Mouse (Mus musculus) thymus, adult 18-20 months (tissue): Measurements from ENCODE around the gene Derl2.

ENCODE experiments used
- DNase-seq, 2 experiments: peaks; one replicate each; pipeline ENCODE4 v3.0.0; 2022; ENCODE audit warnings: mixed read lengths in 2 of 2

Derl2 gene

DNA sequence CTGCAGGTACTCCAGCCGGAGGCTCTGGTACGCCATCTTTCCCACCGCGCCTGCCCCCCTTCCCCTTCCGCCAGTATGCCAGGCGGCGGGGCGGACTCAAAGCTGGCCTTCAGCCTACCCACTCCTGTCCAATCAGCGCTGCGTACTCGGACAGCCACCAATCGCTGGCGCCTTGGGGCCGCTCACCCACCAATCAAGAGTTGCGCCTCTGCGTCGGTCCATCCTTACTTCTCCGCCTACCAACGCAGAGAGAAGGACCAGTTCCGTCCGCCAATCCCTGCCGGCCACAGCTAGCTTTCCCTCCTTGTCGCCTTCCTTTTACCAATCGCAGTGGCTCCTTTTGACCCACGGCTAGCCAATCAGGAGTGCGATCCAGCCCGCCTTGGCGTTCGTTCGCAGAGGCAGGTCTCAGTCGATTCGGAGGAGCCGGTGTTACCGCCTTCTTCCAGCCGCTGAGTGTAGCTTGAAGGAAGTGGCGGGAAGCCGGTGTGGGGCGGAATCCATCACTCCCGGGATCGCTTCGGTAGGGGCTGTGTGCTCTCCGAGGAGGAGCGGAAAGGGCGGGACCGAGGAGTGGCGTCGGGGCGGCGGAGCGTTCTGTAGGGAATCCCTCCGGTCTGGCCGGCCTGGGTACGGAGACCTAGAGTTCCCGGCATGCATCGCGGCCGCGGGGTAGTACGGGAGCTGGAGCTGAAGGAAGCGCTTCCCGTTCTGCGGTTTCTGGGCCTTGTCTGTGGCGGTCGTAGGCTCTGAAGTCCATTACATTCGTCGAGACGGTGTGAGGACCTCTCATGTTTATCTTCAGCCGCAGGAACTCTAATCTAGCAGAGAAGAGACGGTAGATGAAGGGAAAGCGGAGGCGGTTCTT, at the start of gene Derl2, which contains the start of gene Mis12:
Gene Derl2, minus strand, starts transcription at position 641 of the 868 bp plus-strand sequence.
Gene Mis12, plus strand, starts transcription at position 411 of the 868 bp plus-strand sequence.
- peak; percentile 98 to 99 for DNase-seq

- DNase-seq = no peak
These were observed 32.9 kb upstream of the Derl2 start for GRCm38 (mm10) chr11:71052554-71052953.

- DNase-seq = no peak
These were observed 20.1 kb upstream of the Derl2 start for GRCm38 (mm10) chr11:71039526-71040298.

- DNase-seq = no peak
These were observed 13.6 kb upstream of the Derl2 start, which contains the start of gene 6330403K07Rik for GRCm38 (mm10) chr11:71033163-71033761. Gene 6330403K07Rik (minus strand): TSS chr11:71033513.

DNA sequence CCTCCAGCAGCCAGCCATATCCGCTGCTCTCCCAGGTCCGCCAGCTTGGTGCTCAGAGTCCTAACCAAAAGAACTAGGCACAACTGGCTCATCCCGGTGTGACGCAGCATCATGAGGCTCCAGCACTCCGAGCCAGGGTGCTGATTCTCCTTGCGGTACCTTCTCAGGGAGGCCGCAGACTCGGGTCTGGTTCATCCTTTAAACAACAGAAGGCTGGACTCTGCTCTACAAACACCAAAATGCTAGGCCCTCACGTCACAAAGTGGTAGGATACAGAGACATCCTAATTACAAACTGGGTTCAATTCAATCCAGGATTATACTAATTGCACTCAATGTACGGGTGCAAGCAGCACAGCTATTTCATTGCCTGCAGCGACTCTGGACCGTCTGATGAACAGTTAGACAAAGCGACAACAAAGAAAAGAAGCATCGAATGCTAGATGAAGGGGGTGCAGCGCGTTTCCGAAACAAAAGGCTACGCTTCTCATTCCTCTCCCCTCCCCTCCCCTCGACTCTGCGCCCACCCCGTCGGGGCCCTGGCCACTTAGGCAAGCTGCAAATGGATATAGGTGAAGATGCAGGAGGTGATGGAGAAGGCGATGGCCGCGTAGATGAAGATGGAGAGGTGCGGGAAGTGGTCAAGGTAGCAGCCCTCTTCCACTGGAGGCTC, 13.0 kb upstream of the Derl2 start:
- DNase-seq = no peak

DNA sequence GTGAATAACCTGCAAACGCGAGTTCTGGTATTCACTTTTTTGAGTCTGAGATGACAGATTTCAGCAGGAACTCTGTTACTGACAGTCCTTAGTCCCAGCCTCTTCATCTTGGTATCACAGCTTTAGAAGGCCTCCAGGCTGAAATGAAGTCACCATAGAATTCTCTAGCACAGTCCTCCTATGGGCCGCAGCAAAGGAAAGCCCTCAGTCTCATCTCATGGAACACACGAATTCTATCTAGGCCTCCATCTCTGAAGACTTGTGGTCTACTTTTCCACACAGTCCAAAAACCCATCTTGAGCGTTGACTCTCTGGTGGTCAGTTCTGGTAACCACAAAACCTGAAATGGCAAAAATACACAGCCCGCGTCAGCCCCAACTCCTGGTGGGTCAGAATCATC, 12.4 kb upstream of the Derl2 start:
- no peak for DNase-seq

- DNase-seq = no peak
These were observed 9.9 kb upstream of the Derl2 start for GRCm38 (mm10) chr11:71029403-71030118.

DNA sequence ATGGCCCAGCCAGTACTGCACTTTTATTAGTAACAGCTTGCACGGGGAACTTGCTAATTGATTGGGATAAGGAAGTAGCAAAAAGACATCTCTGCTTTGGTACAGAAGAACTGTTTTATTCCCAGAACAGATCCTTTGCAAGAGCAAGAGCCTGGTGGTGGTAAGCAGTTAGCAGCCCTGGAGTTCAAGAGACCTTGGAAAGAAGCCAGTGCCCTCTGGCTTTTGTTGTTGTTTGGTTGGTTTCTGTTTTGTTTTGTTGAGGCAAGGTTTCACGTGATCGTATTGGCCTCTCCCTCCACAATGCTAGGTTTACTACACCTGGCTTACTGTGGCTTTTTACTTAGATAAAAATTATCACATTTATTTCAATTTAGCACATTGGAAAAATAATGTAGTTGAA, 8.6 kb upstream of the Derl2 start:
- no peak for DNase-seq

DNA sequence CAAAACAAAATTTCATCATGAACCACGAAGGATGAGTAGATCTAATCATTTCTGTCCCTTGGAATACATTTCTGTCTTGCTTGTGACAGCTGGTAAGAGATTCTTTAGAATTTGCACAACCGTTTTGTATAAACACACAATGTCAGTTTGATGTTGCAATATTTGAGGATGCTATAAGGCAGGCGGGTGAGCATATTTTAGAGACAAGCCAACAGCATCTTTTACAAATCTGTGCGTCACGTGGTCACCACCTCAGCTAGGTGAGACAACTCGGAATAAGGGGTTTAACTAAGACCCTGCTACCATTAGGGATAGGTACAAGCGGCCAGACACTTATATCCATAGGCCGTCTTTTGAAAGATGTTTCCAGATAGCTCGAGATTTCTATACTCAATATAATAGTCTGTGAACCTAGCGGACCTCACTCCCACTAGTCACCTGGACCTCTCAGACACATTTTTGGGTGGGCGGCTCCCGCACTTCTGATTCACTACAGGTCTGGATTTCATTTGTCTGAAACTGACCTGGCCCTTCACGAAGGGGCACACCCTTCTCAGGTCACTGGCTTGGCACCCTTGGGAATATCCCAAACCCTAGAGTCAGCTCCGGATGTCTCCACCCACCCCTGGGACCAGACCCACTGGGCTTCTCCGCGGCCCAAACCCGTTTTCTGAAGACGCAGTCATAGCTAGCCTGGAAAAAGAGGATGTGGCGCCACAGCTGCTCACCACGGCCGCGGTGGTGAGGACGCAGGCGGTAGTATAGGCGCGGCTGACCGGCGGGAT, 1.0 kb downstream of the Derl2 start:
- DNase-seq = no peak

GRCm38 (mm10) chr11:71017051-71017450, 2.6 kb downstream of the Derl2 start:
- no peak for DNase-seq

DNA sequence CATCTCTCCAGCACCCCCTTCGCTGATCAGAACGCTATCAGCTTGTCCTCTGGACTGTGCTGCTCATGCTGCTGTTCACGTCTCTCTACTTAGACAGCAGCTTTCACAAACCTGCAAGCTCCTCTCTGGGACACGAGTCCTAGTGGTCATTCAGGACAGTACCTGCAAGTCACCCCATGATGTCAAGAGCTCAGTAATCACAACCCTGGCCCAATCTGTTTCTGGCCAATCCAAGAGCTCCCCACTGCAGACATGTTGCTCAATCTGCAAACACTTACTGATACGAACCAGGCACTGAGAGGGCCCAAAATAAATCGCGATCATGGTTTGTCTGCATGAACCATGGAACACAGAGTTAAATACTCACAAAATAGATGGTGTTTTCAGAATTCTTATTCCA, 6.9 kb downstream of the Derl2 start:
- DNase-seq = no peak

GRCm38 (mm10) chr11:71008321-71008720, 11.3 kb downstream of the Derl2 start:
- DNase-seq = no peak

- no peak for DNase-seq
These were observed 11.8 kb downstream of the Derl2 start for GRCm38 (mm10) chr11:71007831-71008230.

GRCm38 (mm10) chr11:71007026-71007425, 12.6 kb downstream of the Derl2 start:
- no peak for DNase-seq

DNA sequence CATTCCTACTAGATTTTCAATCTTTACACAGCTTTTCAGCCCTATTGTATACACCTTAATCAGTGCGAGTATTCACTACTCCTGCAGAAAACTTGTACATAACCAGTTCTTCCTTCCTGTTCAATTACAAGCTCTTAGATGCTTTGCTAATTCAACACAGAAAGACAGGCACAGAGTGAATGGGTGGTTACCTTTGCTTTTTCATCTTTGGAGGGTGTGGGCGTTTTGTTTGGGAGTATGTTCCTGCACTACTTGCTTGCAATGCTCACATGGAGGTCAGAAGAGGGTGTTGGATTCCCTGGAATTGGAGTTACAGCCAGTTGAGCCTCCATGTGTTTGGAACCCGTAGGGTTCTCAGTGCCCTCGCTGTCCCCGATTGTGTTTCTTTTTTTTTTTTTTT, 14.6 kb downstream of the Derl2 start:
- no peak for DNase-seq

DNA sequence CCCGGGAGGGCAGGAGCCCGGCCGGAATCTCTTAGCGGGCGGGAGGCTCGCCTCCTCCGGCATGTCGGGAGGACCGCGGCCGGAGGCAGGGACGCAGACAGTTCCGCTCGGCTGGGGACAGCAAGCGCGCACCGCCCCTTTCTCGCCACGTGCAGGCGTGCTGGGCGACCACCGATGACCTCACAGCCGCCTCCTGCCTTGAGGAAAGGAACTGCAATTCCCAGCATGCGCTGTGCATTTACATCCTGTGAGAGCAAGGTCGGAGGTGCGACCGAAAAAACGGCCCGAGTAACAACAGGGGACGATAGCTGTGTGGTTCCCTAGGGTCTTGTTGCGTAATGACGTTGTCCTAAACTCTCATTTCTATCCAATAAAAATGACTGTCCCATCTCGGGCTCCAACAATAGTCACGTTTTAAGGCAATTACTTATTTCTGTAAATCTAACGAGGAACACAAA, 15.3 kb downstream of the Derl2 start, which contains the start of gene Dhx33:
Gene Dhx33, minus strand, starts transcription at position 122 of the 458 bp plus-strand sequence.
- DNase-seq = peak; percentile 91 to 95

DNA sequence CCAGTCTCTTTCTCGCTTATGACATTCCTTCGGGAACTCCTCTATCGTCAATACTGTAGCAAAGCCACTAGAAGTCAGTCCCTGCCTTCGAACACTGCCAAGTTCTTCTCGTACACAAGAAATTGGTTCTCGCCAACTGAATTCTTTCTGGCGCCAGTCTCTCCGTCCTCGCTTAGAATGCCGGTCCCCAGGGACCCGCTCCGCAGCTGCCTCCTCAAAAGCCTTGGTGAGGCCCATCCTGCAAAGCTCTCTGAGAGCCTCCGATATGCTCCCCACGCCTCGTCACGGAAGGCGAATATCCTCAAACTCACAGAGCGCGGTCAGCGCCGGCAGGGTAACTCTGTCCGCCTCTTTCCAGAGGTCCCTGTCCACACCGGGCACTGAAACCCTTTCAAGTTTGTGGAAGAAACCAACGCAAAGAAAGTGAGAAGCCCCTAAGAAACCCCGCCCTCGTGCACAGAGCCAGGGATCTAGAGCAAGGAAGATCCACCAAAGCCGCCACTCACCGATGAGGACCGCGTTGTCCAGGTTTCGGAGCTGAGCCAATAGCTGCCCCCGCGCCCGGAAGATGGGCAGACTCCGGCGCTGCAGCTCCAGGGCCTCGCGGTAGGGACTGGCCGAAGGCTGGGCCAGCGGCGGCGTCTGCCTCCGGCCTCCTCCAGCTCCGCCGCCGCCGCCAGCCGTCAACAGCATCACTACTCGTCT, 15.9 kb downstream of the Derl2 start:
- DNase-seq = peak in 1 of 2 experiments; percentile 43

DNA sequence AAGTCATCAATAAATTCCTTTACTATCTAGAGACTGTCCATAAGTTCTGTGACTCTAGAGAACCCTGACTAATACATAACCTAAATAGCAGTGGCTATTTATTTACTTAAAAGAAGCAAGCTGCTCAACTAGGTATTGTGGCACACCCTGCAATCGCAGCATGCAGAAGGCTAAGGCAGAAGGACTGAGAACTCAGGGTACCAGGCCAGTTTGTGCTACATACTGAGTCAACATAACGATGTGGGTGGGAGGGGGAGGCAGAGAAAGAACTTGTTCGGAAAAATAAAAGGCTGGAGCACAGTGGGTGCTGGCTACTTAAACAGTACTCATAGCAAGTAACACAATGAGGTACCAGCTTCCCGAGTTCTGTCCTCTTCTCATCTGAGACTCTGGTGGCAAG, 18.5 kb downstream of the Derl2 start:
- no peak for DNase-seq

DNA sequence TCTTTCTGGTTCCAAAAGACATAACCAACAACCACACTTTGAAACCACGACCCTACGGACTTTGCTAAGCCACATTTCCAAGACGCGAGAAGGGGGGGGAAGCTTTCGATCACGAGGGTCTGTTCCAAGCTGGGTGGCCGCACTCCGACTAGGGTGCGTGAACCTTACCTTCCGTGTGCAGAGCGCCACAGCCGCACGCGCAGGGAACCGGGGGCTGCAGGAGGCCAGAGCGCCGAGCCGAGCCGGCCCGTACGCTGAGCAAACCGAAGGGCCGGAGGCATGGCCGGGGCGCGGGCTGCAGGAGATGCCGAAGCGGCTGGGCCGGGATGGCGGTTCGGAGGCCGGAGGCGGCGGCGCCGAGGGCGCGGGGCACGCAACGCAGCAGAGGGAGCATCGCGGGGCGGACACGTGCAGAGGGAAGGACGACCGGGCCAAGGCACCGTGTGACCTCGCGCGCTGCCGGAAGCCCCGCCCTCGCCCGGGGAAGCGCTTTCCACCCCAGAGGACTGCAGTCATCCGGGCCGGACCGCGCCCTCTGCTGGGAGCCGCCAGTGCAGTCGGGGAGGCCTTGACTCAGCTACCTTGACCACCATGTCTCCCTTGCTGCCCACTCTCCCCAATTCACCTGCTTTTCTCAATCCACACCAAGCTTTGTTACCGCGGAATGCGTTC, 36.9 kb downstream of the Derl2 start, which contains the start of gene C1qbp:
Gene C1qbp, minus strand, starts transcription at position 470 of the 672 bp plus-strand sequence.
- DNase-seq = peak; percentile 83 to 84

DNA sequence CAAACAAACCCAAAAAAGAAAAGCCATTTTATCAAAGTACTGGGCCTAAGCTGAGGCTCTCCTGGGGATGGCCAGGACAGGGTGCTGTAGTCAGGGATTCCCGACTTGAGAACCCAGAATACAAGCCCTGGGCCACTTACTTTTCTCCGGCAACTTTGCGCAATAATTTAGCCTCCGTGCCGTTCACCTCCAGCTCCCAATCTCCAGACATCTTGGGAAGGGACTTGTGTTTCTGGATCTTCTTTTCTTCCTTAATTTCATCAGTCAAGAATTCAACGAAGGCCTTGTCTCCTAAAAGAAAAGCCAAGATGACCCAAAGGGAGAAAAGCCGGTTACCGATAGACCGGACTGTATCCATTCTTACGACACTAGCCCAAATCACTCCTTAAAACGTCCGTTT, 37.6 kb downstream of the Derl2 start:
- no peak for DNase-seq
